Mouse (Mus musculus): ENCODE measurements at regions not wholly inside any gene's neighbourhood (a gene's known extent, or its start where the extent isn't known, plus 50 kb on each side); places are given as distances from the start of the nearest gene placed in this dataset.
A peak's percentile ranks its signal among the peaks of the same experiment; 100 is the strongest.

DNA sequence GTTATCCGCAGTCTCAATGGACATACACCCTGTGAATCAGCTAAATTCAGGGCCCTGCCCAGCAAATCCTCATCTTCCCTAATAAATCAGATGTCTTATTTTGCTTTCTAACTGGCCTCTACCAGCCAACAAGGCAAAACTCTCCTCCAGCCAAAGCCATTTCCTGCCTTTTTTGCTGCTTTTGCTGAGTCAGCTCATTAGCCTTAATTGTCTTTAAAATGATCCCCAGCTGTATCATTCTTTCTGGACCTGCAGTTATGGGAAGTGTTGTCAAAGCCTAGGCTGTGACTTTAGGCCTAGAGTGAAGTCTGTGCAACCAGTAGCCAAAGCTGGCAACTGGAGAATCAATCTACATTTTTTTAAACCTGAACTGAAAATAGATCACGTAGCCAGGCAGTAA, 81.4 kb downstream of the Mtpn start:
- DNase-seq (ENCODE audit: low read depth, low spot score): no peak

DNA sequence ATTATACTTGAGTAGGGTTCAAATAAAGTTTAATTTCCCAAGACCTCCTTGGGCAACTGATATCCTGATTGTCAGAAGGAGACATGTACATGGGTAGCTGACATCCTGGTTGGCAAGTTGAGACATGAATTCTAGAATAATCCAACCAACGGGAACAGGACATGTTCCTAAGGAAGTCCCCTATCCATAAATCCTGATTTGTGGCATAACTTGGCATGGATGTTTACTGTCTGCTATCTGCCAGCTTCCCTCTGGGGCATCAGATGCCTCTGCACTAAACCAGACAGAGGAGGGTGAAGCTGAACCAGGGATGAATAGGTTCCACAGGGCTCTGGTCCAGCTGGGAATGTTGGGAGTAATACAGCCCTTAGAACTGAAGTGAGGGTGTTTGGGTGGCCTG, 94.7 kb downstream of the Mtpn start:
- no peak for DNase-seq (ENCODE audit: low read depth, low spot score)

DNA sequence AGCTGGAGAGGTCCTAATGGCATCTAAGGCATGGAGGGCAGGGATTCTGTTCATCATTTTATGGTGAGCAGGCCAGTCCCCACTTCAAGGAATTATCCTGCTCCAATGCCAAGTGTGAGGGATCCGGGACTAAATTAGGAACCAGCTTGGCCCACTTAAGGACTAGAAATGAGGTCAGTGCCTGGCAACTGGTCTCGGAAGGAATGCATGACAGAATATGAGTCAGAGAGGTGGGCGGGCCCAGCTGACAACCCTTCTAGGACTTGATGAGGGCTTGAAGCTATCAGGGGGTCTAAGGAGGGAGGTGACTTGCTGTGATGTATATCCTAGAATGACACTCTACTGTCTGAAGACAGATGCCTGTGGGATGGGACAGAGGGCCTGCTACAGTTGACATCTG, 100.4 kb upstream of the Fam180a start:
- DNase-seq (ENCODE audit: low read depth, low spot score): no peak

DNA sequence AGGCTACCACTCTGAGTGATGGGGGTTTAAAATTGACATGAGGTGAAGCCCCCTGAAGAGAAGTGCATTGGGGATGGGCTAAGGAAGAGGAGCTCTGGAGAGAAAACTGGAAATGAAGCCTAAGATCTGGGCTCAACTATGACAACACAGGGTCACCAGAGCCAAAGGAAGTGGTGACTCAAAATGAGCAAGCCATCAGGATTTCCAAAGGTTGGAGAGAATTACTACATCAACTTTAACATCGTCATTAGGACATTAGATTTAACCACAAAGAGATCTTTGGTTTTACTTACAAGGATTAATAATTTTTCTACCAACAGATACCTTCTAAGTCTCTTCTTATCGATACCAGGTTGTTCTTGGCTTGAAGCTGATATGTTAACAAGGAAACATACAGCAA, 98.6 kb upstream of the Fam180a start:
- no peak for DNase-seq (ENCODE audit: low read depth, low spot score)

DNA sequence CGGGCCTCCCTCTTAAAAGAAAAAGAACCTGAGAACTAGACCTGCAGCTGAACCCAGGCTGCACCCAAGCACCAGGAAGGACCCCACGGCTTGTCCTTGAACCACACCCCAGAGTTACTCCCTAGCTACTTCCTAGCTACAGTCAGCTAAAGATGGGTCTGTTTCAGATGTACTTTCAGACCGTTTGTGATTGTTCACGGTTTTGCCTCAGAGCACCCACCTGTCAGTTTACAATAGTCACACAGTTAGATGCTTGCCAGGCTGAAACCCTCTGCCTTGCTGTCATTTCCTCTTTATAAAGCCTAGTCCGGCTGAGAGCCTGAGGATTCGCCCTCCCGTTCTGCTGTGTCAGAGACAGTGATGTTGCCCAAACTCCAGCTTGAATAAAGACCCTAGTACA, 95.0 kb upstream of the Fam180a start:
- DNase-seq (ENCODE audit: low read depth, low spot score): no peak

DNA sequence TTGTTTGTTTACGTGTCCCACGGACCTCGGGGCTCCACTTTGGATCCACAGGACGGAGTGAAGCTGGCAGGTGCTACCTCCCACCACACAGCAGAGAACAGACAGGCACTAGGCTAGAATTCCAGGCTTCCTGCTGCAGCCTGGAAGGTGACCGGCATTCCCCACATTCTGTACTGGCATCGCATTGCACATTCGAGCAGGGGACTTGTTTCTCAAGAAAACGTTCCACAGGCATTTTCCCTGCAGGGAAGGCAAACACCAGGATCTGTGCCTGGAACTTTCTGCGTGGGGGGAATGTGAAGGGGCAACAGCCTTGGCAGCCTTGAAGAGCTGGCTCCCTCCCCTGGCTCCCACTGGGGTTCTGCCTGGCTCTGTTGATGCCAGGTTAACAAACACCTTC, 79.1 kb upstream of the Fam180a start:
- DNase-seq (ENCODE audit: low read depth, low spot score): no peak

DNA sequence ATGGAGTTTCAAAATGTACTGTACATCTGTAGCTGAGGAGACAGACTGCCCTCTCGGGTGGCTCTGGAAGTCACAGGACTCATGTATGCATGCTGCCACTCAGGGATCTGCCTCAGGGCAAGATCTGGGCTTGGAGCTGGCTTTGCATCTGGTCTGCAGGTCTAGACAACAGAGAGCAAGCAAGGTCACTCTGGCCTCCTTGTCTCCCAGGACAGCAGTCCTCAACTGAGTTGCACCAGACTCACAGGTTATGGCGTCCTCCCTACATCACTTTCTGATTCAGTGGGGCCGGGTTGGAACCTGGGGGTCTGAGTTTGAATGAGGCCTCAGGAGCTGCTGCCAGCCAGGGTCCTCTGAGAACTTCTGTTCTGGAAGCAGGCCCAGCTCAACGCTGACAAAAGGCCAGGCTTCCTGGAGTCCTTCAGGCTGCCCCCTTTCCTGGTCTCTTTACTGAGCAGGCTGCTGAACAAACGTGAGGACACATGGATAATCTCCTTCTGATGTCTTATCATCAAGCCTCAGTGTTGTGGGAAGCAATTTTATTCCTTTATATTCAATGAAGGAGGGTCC, 77.5 kb upstream of the Fam180a start:
- no peak for DNase-seq (ENCODE audit: low read depth, low spot score)

DNA sequence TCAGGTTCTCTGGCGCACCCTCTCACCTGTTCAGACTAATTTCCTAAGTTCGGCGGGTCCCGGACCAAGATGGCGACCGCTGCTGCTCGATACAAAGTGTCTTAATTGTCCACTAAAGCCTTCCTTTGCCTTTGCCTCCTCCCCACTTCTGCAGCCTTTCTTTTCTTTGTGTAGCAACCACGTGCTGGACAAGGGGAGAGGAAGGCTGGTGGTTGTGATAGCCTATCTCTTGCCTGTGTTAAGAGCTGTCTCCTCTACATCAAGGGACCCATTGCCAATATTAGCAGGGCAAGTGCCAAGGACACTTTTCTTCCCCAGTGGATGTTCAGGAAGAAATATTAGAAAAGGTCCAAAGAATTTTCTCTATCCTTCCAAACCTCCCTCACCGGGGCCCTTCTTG, 69.8 kb upstream of the Fam180a start:
- DNase-seq (ENCODE audit: low read depth, low spot score): no peak

DNA sequence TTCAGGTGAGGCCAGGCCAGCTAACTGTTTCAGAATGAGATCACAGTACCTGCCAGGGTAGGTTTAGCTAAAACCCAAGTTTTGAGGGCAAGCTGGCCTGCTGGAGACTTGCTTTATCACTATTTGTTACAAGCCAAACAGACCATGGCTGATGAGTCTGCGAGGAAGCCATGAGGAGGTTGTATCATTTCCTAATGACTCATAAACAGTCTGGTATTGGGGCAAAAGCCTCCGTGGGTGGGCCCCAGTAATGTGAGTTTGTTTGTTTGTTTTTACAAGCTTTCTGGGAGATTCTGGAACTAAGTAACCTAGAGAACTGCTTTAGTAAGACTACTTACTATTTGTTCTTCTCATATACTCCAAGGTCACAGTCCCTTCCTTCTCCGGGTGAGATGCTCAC, 62.9 kb upstream of the Fam180a start:
- DNase-seq (ENCODE audit: low read depth, low spot score): no peak

DNA sequence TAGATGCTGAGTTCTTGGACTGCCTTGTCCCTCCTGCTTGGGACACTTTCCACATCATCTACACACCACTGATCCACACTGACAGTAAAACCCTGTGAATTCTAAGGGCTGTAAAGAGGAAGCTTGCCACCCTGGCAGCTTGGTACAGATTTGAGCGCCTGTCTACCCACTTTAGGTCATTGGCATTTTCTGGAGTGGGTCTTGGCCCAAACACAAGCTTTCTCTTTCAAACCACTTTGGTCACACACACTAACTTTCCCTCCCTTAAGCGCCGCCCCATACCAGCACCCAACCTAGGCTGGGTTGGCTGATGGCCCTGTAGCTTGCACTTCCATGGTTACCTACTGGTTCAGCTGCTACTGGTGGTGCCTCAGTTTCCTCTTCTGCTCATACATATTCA, 55.6 kb upstream of the Fam180a start:
- no peak for DNase-seq (ENCODE audit: low read depth, low spot score)

DNA sequence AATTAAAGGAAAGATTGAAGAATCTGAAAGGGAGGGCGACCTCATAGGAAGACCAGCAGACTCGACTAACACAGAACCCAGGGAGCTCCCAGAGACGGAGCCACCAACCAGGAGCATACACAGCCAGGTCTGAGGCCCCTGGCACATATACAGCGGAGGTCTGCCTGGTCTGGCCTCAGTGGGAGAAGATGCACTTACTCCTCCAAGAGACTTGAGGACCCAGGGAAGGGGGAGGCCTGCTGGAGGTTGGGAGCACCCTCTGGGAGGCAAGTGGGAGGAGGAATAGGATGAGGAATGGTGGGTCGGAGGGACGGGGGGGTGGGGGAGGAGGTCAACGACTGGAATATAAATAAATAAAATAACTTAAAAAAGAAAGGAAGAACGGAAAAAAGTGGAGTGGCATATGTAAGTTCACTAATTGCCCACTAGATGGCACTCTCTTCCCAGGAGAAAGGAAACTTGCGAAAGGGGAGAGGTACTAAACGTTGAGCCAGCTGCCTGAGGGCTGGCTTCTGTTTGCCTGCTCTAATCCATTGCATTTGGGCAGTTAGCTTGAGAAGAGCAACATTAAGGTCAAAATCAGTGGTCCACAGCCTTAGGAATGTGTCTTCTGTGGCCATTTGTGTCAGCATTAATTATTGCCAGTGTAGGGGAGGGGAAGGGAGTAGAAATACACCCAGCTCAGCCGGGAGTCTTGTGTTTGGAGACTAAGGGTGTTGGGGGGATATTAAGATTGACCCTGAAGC, 55.0 kb upstream of the Fam180a start:
- peak; percentile 44 for DNase-seq (ENCODE audit: low read depth, low spot score)

DNA sequence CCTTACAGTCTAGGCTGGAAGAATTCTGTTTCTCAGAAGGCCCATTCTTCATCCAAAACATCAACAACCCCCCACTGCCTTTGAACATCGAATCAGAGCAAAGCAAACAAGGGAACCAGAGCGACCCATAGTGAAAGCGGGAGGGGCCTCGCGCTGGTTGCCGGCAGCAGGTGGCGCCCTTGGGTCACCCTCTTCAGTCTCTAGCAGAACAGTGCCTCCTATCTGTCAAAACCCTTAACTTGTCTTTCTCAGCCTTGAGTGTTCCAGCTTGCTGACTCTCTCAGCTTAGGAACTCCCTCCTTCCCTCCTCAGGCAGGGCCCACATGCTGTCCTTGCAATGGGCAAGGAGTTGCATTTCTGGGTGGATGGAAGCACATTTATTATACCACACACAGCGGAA, 53.9 kb upstream of the Fam180a start:
- DNase-seq (ENCODE audit: low read depth, low spot score): peak; percentile 32

DNA sequence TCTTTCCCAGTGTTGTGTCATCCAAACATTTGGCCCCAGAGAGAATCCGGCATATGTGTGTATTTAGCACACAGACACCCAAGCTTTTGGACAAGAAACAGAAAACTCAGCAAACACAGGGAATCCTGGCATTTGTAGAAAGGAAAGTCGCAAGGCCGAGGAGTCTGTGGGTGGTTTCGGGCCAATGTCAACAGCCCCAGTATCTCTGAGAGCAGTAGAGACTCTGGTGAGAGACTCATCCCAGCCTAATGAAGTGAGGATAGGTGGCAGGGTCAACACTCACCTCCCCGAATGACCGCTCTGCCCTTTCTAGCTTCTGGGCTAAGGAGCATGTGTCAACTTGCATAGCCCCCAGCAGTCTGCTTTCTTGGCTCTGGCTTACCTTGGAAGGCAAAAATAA, 52.9 kb upstream of the Fam180a start:
- DNase-seq (ENCODE audit: low read depth, low spot score): no peak

DNA sequence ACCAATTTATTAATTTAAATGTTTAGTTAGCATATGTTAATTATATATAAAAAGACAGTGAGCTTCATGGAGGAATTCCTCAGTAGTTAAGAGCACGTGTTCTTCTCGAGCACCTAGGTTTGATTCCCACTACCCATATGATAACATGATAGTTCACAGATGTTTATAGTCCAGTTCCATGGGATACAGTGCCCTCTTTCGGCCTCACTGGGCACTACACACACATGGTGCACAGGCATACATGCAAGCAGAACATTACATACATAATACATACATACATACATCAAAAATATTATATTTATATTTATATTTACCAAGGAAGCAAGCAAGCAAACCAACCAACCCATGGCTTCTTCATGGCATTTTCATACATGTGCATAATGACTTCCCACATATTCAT, 51.6 kb upstream of the Fam180a start:
- DNase-seq (ENCODE audit: low read depth, low spot score): no peak

DNA sequence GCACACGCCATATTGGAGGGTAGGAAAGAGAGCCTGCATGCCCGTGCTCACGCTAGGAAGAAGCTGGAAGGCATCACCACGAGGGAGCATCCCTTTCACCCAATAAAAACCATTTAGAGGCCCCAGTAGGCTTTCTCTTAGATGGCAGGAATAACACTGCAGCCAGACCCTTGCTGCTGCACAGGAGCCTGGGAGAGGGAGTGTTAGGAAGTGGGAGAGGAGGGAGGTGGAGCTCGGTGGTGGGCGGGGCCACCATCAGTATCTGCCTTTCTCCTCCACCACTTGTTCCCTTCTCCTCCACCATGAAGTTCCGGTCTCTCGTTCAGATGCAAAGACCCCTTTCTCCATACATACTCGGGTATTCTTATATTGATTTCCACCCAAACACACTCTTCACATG, 50.6 kb upstream of the Fam180a start:
- DNase-seq (ENCODE audit: low read depth, low spot score): no peak
